Mouse (Mus musculus): Measurements from ENCODE around the gene Hif3a. TPM values are rescaled to one million over a fixed set of nuclear protein-coding genes. Genes with fewer than 3 reads are reported as not detected.

Gene Hif3a
- polyA plus RNA-seq, 1 experiment = 3.3 TPM

GRCm38 (mm10) chr7:17056601-17057523, 5.4 kb downstream of the Hif3a start:
- Histone ChIP-seq H3K9me3 (peaks cover 6% of the 10 kb centered on the region; the same call in 1 of the 2 replicates), H3K4me3 (replicated peaks) (peak overlapping the region; percentile 93), H3K4me1 (peaks cover 61% of the 10 kb centered on the region), H3K36me3 (replicated peaks; ENCODE audit: low read length) (peaks cover 20% of the 10 kb centered on the region), H3K27me3 (replicated peaks) (no peaks in the 10 kb centered on the region)
- no peak for TF ChIP-seq GATA1 (IDR thresholded peaks at IDR 0.05; ENCODE audit: borderline replicate concordance, low read length)
- TF ChIP-seq FLI1 (IDR thresholded peaks at IDR 0.05; ENCODE audit: low read length) = no peak

DNA sequence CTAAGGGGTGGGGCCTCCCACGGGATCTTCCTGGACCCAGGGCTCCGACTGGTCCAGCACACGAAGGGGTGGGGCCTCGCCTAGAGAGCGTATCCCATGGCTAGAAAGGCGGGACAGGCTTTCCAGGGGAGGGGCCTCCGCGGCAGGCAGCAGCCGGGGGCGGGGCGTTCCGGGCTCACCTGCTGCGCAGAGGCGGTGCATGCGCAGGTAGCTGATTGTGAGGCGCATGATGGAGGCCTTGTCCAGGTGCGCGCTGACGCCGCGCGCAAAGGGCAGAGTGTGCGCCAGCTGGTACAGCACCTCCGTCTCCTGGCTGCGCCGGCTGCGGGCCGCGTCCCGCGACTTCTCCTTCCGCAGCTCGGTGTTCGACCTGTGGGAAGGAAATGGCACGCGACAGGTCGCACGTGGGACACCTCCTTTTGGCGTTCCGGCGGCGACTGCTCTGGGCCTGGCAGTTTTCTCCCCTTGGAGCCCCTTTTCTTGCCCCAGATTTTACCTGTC, 6.1 kb downstream of the Hif3a start:
- H3K4me1 ChIP-seq = peaks cover 62% of the 10 kb centered on the region
- no peak for TF ChIP-seq FLI1 (IDR thresholded peaks at IDR 0.05; ENCODE audit: low read length)
- TF ChIP-seq GATA1 (IDR thresholded peaks at IDR 0.05; ENCODE audit: borderline replicate concordance, low read length) = no peak
- H3K27me3 ChIP-seq (replicated peaks) = no peaks in the 10 kb centered on the region
- H3K4me3 ChIP-seq (replicated peaks) = peak overlapping the region; percentile 93
- peaks cover 24% of the 10 kb centered on the region for H3K36me3 ChIP-seq (replicated peaks; ENCODE audit: low read length)
- peaks cover 6% of the 10 kb centered on the region; the same call in 1 of the 2 replicates for H3K9me3 ChIP-seq

GRCm38 (mm10) chr7:17055287-17055946, 6.8 kb downstream of the Hif3a start:
- no peak for TF ChIP-seq FLI1 (IDR thresholded peaks at IDR 0.05; ENCODE audit: low read length)
- TF ChIP-seq GATA1 (IDR thresholded peaks at IDR 0.05; ENCODE audit: borderline replicate concordance, low read length) = no peak
- H3K27me3 ChIP-seq (replicated peaks) = no peaks in the 10 kb centered on the region
- peaks cover 29% of the 10 kb centered on the region for H3K36me3 ChIP-seq (replicated peaks; ENCODE audit: low read length)
- H3K9me3 ChIP-seq = peaks cover 6% of the 10 kb centered on the region; the same call in 1 of the 2 replicates
- H3K4me1 ChIP-seq = peaks cover 55% of the 10 kb centered on the region
- peak overlapping the region; percentile 93 for H3K4me3 ChIP-seq (replicated peaks)

- no peak overlapping the region for H3K4me3 ChIP-seq (replicated peaks)
- TF ChIP-seq GATA1 (IDR thresholded peaks at IDR 0.05; ENCODE audit: borderline replicate concordance, low read length) (no peak), FLI1 (IDR thresholded peaks at IDR 0.05; ENCODE audit: low read length) (no peak)
- H3K36me3 ChIP-seq (replicated peaks; ENCODE audit: low read length) = peaks cover 34% of the 10 kb centered on the region
- H3K9me3 ChIP-seq = peaks cover 6% of the 10 kb centered on the region; the same call in 1 of the 2 replicates
- H3K27me3 ChIP-seq (replicated peaks) = no peaks in the 10 kb centered on the region
- peaks cover 46% of the 10 kb centered on the region for H3K4me1 ChIP-seq
Observed at GRCm38 (mm10) chr7:17054325-17054989, 7.8 kb downstream of the Hif3a start.

DNA sequence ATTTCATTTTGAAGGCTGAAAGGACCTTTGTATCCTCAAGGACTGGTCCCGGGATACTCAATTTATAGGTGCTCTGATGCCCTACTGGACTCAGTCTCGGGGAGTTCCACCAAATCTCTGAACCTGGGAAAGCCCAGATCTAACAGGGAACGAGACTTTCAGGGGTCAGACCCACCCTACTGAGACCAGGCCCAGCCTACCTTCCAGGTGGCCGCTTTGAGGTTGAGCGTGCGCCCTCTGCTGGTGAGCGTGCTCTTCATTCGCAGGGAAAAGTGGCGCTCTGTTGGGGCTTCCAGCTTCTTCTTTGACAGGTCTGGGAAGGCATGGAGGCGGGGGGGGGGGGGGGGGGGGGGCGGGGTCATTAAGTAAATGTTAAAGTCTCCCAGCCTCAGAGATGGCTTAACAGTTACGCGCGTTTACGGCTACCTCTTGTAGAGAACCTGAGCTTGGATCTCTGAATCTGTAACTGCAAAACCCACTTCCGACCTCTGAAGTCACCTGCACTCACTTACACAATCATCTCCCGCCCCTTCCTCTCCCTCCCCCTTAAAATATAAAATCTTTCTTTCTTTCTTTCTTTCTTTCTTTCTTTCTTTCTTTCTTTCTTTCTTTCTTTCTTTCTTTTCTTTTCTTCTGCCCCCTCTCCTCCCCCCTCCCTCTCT, 11.2 kb downstream of the Hif3a start:
- H3K9me3 ChIP-seq = peaks cover 6% of the 10 kb centered on the region; the same call in 1 of the 2 replicates
- H3K27me3 ChIP-seq (replicated peaks) = no peaks in the 10 kb centered on the region
- no peak overlapping the region for H3K4me3 ChIP-seq (replicated peaks)
- H3K4me1 ChIP-seq = peaks cover 17% of the 10 kb centered on the region
- peaks cover 54% of the 10 kb centered on the region for H3K36me3 ChIP-seq (replicated peaks; ENCODE audit: low read length)
- TF ChIP-seq GATA1 (IDR thresholded peaks at IDR 0.05; ENCODE audit: borderline replicate concordance, low read length) (no peak), FLI1 (IDR thresholded peaks at IDR 0.05; ENCODE audit: low read length) (no peak)

GRCm38 (mm10) chr7:17050491-17050890, 11.7 kb downstream of the Hif3a start:
- Histone ChIP-seq H3K27me3 (replicated peaks) (no peaks in the 10 kb centered on the region), H3K9me3 (peaks cover 6% of the 10 kb centered on the region; the same call in 1 of the 2 replicates), H3K4me1 (peaks cover 12% of the 10 kb centered on the region), H3K36me3 (replicated peaks; ENCODE audit: low read length) (peaks cover 54% of the 10 kb centered on the region), H3K4me3 (replicated peaks) (no peak overlapping the region)
- TF ChIP-seq FLI1 (IDR thresholded peaks at IDR 0.05; ENCODE audit: low read length) (no peak), GATA1 (IDR thresholded peaks at IDR 0.05; ENCODE audit: borderline replicate concordance, low read length) (no peak)

- H3K4me1 ChIP-seq = peaks cover 9% of the 10 kb centered on the region
- TF ChIP-seq GATA1 (IDR thresholded peaks at IDR 0.05; ENCODE audit: borderline replicate concordance, low read length) (no peak), FLI1 (IDR thresholded peaks at IDR 0.05; ENCODE audit: low read length) (no peak)
- no peak overlapping the region for H3K4me3 ChIP-seq (replicated peaks)
- H3K36me3 ChIP-seq (replicated peaks; ENCODE audit: low read length) = peaks cover 55% of the 10 kb centered on the region
- peaks cover 2% of the 10 kb centered on the region; the same call in 1 of the 2 replicates for H3K9me3 ChIP-seq
- H3K27me3 ChIP-seq (replicated peaks) = no peaks in the 10 kb centered on the region
Observed at GRCm38 (mm10) chr7:17048431-17049190, 13.6 kb downstream of the Hif3a start.

DNA sequence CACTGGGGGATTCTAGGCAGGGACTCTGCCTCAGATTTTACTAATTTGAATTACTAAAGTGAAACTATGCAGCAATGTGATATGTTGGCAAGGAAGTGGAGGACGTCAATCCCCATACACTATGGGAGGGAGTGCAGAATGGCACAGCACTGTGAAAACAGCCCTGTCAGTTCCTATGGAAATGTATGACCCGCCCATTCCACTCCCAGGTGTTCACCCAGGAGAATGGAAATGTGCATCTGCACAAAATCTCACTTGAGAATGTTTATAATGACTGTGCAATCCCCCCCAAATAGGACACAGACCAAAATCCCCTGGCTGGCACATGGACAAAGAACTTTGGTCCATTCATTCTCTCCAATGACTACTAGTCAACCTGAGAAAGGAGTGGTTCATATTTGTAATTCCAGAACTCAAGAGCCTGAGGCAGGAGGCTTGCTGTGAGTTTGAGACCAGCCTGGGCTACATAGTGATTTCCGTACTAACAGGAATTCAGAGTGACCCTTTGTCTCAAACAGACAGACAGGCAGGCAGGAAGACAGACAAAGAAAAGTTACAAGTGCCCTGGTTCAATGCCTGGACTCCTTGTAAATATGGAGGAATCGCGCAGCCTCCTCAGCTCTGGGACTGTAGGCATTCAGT, 15.1 kb downstream of the Hif3a start:
- Histone ChIP-seq H3K27me3 (replicated peaks) (no peaks in the 10 kb centered on the region), H3K4me1 (peaks cover 12% of the 10 kb centered on the region), H3K9me3 (no peaks in the 10 kb centered on the region), H3K4me3 (replicated peaks) (no peak overlapping the region), H3K36me3 (replicated peaks; ENCODE audit: low read length) (peaks cover 59% of the 10 kb centered on the region)
- TF ChIP-seq FLI1 (IDR thresholded peaks at IDR 0.05; ENCODE audit: low read length) = no peak
- TF ChIP-seq GATA1 (IDR thresholded peaks at IDR 0.05; ENCODE audit: borderline replicate concordance, low read length) = no peak
